Mouse (Mus musculus): Measurements from ENCODE around the gene Pcnx. TPM values are rescaled to one million over a fixed set of nuclear protein-coding genes. Genes with fewer than 3 reads are reported as not detected.
A peak's percentile ranks its signal among the peaks of the same experiment; 100 is the strongest.

Pcnx gene
- polyA plus RNA-seq, 1 experiment from 2014 or later = 19.9 TPM

GRCm38 (mm10) chr12:81928382-81928770 lies 68.6 kb downstream of the Pcnx start:
- Histone ChIP-seq H3K27me3 (ENCODE audit: control insufficient read depth, insufficient read depth, low read length) (no peaks in the 10 kb centered on the region), H3K9ac (no peak overlapping the region), H3K27ac (no peak overlapping the region), H3K36me3 (replicated peaks; ENCODE audit: control insufficient read depth, insufficient read depth) (peaks cover 3% of the 10 kb centered on the region), H3K4me2 (replicated peaks) (no peak overlapping the region), H3K4me1 (replicated peaks; ENCODE audit: control insufficient read depth, insufficient read depth, low read length) (no peaks in the 10 kb centered on the region), H3K4me3 (replicated peaks; ENCODE audit: low read length) (no peak overlapping the region), H3K9me3 (ENCODE audit: control insufficient read depth, low read length) (no peaks in the 10 kb centered on the region)
- 86% methylated on average over 6 of the region's 6 CpGs for WGBS
- ATAC-seq (ENCODE audit: low FRiP score) = no peak
- DNase-seq (ENCODE audit: low spot score) = no peak

- no peak overlapping the region for H3K4me2 ChIP-seq (replicated peaks)
- no peaks in the 10 kb centered on the region for H3K27me3 ChIP-seq (ENCODE audit: control insufficient read depth, insufficient read depth, low read length)
- H3K4me3 ChIP-seq (replicated peaks; ENCODE audit: low read length) = no peak overlapping the region
- no peak for ATAC-seq (ENCODE audit: low FRiP score)
- H3K9me3 ChIP-seq (ENCODE audit: control insufficient read depth, low read length) = no peaks in the 10 kb centered on the region
- 0 out of 2 replicates have a peak overlapping the region, but pooled peaks have one; percentile 26 for H3K27ac ChIP-seq
- H3K9ac ChIP-seq = no peak overlapping the region
- H3K4me1 ChIP-seq (replicated peaks; ENCODE audit: control insufficient read depth, insufficient read depth, low read length) = peaks cover 9% of the 10 kb centered on the region; the same call in 1 of the 2 replicates
- peaks cover 5% of the 10 kb centered on the region for H3K36me3 ChIP-seq (replicated peaks; ENCODE audit: control insufficient read depth, insufficient read depth)
- DNase-seq (ENCODE audit: low spot score) = no peak
- WGBS = 78% methylated on average over 13 of the region's 13 CpGs
These were observed 72.2 kb downstream of the Pcnx start for GRCm38 (mm10) chr12:81932015-81932414.

GRCm38 (mm10) chr12:81933430-81933829 lies 73.6 kb downstream of the Pcnx start:
- WGBS = 88% methylated on average over 5 of the region's 5 CpGs
- Histone ChIP-seq H3K9me3 (ENCODE audit: control insufficient read depth, low read length) (no peaks in the 10 kb centered on the region), H3K36me3 (replicated peaks; ENCODE audit: control insufficient read depth, insufficient read depth) (peaks cover 5% of the 10 kb centered on the region), H3K27ac (no peak overlapping the region), H3K4me1 (replicated peaks; ENCODE audit: control insufficient read depth, insufficient read depth, low read length) (peaks cover 9% of the 10 kb centered on the region; the same call in 1 of the 2 replicates), H3K4me3 (replicated peaks; ENCODE audit: low read length) (no peak overlapping the region), H3K4me2 (replicated peaks) (no peak overlapping the region), H3K27me3 (ENCODE audit: control insufficient read depth, insufficient read depth, low read length) (no peaks in the 10 kb centered on the region), H3K9ac (no peak overlapping the region)
- ATAC-seq (ENCODE audit: low FRiP score) (no peak), DNase-seq (ENCODE audit: low spot score) (no peak)

- H3K9me3 ChIP-seq (ENCODE audit: control insufficient read depth, low read length) = no peaks in the 10 kb centered on the region
- ATAC-seq (ENCODE audit: low FRiP score) (no peak), DNase-seq (ENCODE audit: low spot score) (no peak)
- H3K4me2 ChIP-seq (replicated peaks) = no peak overlapping the region
- H3K27me3 ChIP-seq (ENCODE audit: control insufficient read depth, insufficient read depth, low read length) = no peaks in the 10 kb centered on the region
- WGBS = 88% methylated on average over 5 of the region's 5 CpGs
- H3K9ac ChIP-seq = no peak overlapping the region
- H3K27ac ChIP-seq = no peak overlapping the region
- peaks cover 5% of the 10 kb centered on the region for H3K36me3 ChIP-seq (replicated peaks; ENCODE audit: control insufficient read depth, insufficient read depth)
- H3K4me3 ChIP-seq (replicated peaks; ENCODE audit: low read length) = no peak overlapping the region
- H3K4me1 ChIP-seq (replicated peaks; ENCODE audit: control insufficient read depth, insufficient read depth, low read length) = peaks cover 9% of the 10 kb centered on the region; the same call in 1 of the 2 replicates
These were observed 74.7 kb downstream of the Pcnx start for GRCm38 (mm10) chr12:81934510-81934909.

GRCm38 (mm10) chr12:81936066-81936465 lies 76.2 kb downstream of the Pcnx start:
- Histone ChIP-seq H3K9me3 (ENCODE audit: control insufficient read depth, low read length) (no peaks in the 10 kb centered on the region), H3K27me3 (ENCODE audit: control insufficient read depth, insufficient read depth, low read length) (no peaks in the 10 kb centered on the region), H3K27ac (no peak overlapping the region), H3K4me1 (replicated peaks; ENCODE audit: control insufficient read depth, insufficient read depth, low read length) (peaks cover 9% of the 10 kb centered on the region; the same call in 1 of the 2 replicates), H3K36me3 (replicated peaks; ENCODE audit: control insufficient read depth, insufficient read depth) (peaks cover 5% of the 10 kb centered on the region), H3K9ac (no peak overlapping the region), H3K4me3 (replicated peaks; ENCODE audit: low read length) (no peak overlapping the region), H3K4me2 (replicated peaks) (no peak overlapping the region)
- ATAC-seq (ENCODE audit: low FRiP score) (no peak), DNase-seq (ENCODE audit: low spot score) (no peak)
- WGBS = 57% methylated on average over 4 of the region's 4 CpGs

GRCm38 (mm10) chr12:81941191-81941590 lies 81.4 kb downstream of the Pcnx start:
- ATAC-seq (ENCODE audit: low FRiP score) = no peak
- 84% methylated on average over 9 of the region's 9 CpGs for WGBS
- no peak overlapping the region for H3K9ac ChIP-seq
- no peak for DNase-seq (ENCODE audit: low spot score)
- H3K27ac ChIP-seq = no peak overlapping the region
- 0 out of 2 replicates have a peak, but pooled peaks cover 2% of the 10 kb centered on the region for H3K36me3 ChIP-seq (replicated peaks; ENCODE audit: control insufficient read depth, insufficient read depth)
- no peaks in the 10 kb centered on the region for H3K27me3 ChIP-seq (ENCODE audit: control insufficient read depth, insufficient read depth, low read length)
- no peaks in the 10 kb centered on the region for H3K9me3 ChIP-seq (ENCODE audit: control insufficient read depth, low read length)
- H3K4me1 ChIP-seq (replicated peaks; ENCODE audit: control insufficient read depth, insufficient read depth, low read length) = peaks cover 5% of the 10 kb centered on the region; the same call in 1 of the 2 replicates
- no peak overlapping the region for H3K4me3 ChIP-seq (replicated peaks; ENCODE audit: low read length)
- no peak overlapping the region for H3K4me2 ChIP-seq (replicated peaks)

- no peak overlapping the region for H3K4me3 ChIP-seq (replicated peaks; ENCODE audit: low read length)
- WGBS = 82% methylated on average over 12 of the region's 12 CpGs
- 0 out of 2 replicates have a peak, but pooled peaks cover 4% of the 10 kb centered on the region for H3K36me3 ChIP-seq (replicated peaks; ENCODE audit: control insufficient read depth, insufficient read depth)
- H3K9me3 ChIP-seq (ENCODE audit: control insufficient read depth, low read length) = no peaks in the 10 kb centered on the region
- no peak for DNase-seq (ENCODE audit: low spot score)
- no peaks in the 10 kb centered on the region for H3K27me3 ChIP-seq (ENCODE audit: control insufficient read depth, insufficient read depth, low read length)
- ATAC-seq (ENCODE audit: low FRiP score) = no peak
- no peak overlapping the region for H3K27ac ChIP-seq
- H3K9ac ChIP-seq = no peak overlapping the region
- no peaks in the 10 kb centered on the region for H3K4me1 ChIP-seq (replicated peaks; ENCODE audit: control insufficient read depth, insufficient read depth, low read length)
- no peak overlapping the region for H3K4me2 ChIP-seq (replicated peaks)
These were observed 83.7 kb downstream of the Pcnx start for GRCm38 (mm10) chr12:81943331-81944062.

GRCm38 (mm10) chr12:81949026-81949425 lies 89.2 kb downstream of the Pcnx start:
- H3K9me3 ChIP-seq (ENCODE audit: control insufficient read depth, low read length) = no peaks in the 10 kb centered on the region
- 92% methylated on average over 6 of the region's 6 CpGs for WGBS

GRCm38 (mm10) chr12:81950016-81950415 lies 90.2 kb downstream of the Pcnx start:
- H3K27me3 ChIP-seq (ENCODE audit: control insufficient read depth, insufficient read depth, low read length) = no peaks in the 10 kb centered on the region
- H3K4me1 ChIP-seq (replicated peaks; ENCODE audit: control insufficient read depth, insufficient read depth, low read length) = no peaks in the 10 kb centered on the region
- ATAC-seq (ENCODE audit: low FRiP score) (no peak), DNase-seq (ENCODE audit: low spot score) (no peak)
- H3K4me3 ChIP-seq (replicated peaks; ENCODE audit: low read length) = no peak overlapping the region
- H3K36me3 ChIP-seq (replicated peaks; ENCODE audit: control insufficient read depth, insufficient read depth) = peaks cover 27% of the 10 kb centered on the region
- 86% methylated on average over 2 of the region's 2 CpGs for WGBS
- H3K9ac ChIP-seq = no peak overlapping the region
- no peak overlapping the region for H3K4me2 ChIP-seq (replicated peaks)
- H3K27ac ChIP-seq = no peak overlapping the region
- no peaks in the 10 kb centered on the region for H3K9me3 ChIP-seq (ENCODE audit: control insufficient read depth, low read length)

More at GRCm38 (mm10) chr12:81949026-81949425, 89.2 kb downstream of the Pcnx start:
- H3K9ac ChIP-seq = no peak overlapping the region
- H3K4me1 ChIP-seq (replicated peaks; ENCODE audit: control insufficient read depth, insufficient read depth, low read length) = no peaks in the 10 kb centered on the region
- peaks cover 27% of the 10 kb centered on the region for H3K36me3 ChIP-seq (replicated peaks; ENCODE audit: control insufficient read depth, insufficient read depth)
- H3K4me2 ChIP-seq (replicated peaks) = no peak overlapping the region
- ATAC-seq (ENCODE audit: low FRiP score) = no peak
- H3K27me3 ChIP-seq (ENCODE audit: control insufficient read depth, insufficient read depth, low read length) = no peaks in the 10 kb centered on the region
- DNase-seq (ENCODE audit: low spot score) = no peak
- no peak overlapping the region for H3K4me3 ChIP-seq (replicated peaks; ENCODE audit: low read length)
- no peak overlapping the region for H3K27ac ChIP-seq
